ENCODE assay signal across 20 mouse cellular contexts in genomic region chr17:78373849-78374248, GRCm38 (mm10).
"Had no signal": no experiment of that assay in that cellular context is flagged by ENCODE, and none has a peak within 500 bp of the region (broad histone marks: within the 10 kb centered on the region; RNA-seq: fewer than 3 reads in every experiment).

No protein-coding gene starts in this region.

- ATAC-seq: liver, embryonic 12.5 days; midbrain, embryonic 13.5 days; midbrain, embryonic 16.5 days had no signal

- H3K4me1 ChIP-seq: limb, embryonic 13.5 days; liver, embryonic 12.5 days; liver, embryonic 15.5 days; midbrain, embryonic 13.5 days had no signal

- H3K4me2 ChIP-seq: limb, embryonic 13.5 days; liver, embryonic 12.5 days; liver, embryonic 15.5 days; lung, embryonic 15.5 days; midbrain, embryonic 13.5 days had no signal

- DNase-seq: kidney, adult 18-20 months; kidney, adult 9 months; kidney, postnatal 14 days; kidney, postnatal 4 days; liver; lung, adult 18-20 months; lung, postnatal 10 days; lung, postnatal 36 days; thymus, adult 2 months; thymus, postnatal 14 days; thymus, postnatal 4 days had no signal

- H3K27me3 ChIP-seq: limb, embryonic 13.5 days; liver, embryonic 12.5 days; liver, embryonic 15.5 days; lung, embryonic 15.5 days; megakaryocyte, embryonic 14.5 days; midbrain, embryonic 13.5 days had no signal

- H3K4me3 ChIP-seq: limb, embryonic 10.5 days; limb, embryonic 13.5 days; liver, embryonic 12.5 days; liver, embryonic 15.5 days; lung, embryonic 15.5 days; megakaryocyte, embryonic 14.5 days; midbrain, embryonic 10.5 days; midbrain, embryonic 13.5 days had no signal

- H3K9ac ChIP-seq: limb, embryonic 13.5 days; liver, embryonic 12.5 days; liver, embryonic 15.5 days; lung, embryonic 15.5 days; midbrain, embryonic 13.5 days had no signal

- H3K9me3 ChIP-seq: limb, embryonic 10.5 days; limb, embryonic 13.5 days; liver, embryonic 12.5 days; liver, embryonic 15.5 days; lung, embryonic 15.5 days; megakaryocyte, embryonic 14.5 days; midbrain, embryonic 10.5 days; midbrain, embryonic 13.5 days had no signal

- H3K27ac ChIP-seq: limb, embryonic 10.5 days; limb, embryonic 13.5 days; liver, embryonic 12.5 days; liver, embryonic 15.5 days; lung, embryonic 15.5 days; midbrain, embryonic 13.5 days had no signal
